Mouse (Mus musculus) gastrocnemius, adult 2 months (tissue): ENCODE data around the gene Ppme1. TPM values are rescaled to one million over a fixed set of nuclear protein-coding genes. Genes with fewer than 3 reads are reported as not detected.

Experiments
- DNase-seq: peaks from one replicate; pipeline ENCODE4 v3.0.0; 2022
- H3K27ac ChIP-seq: fragments of 200-600 bp; 2 replicates; pipeline ENCODE4 v1.8.1; 2022; ENCODE audit warnings: mild to moderate bottlenecking
- H3K4me3 ChIP-seq: fragments of 200-600 bp; 2 replicates; pipeline ENCODE4 v1.8.1; 2022; ENCODE audit warnings: mild to moderate bottlenecking, moderate library complexity
- CTCF ChIP-seq: fragments of 200-600 bp; IDR thresholded peaks from 2 replicates; pipeline ENCODE4 v1.8.1; 2022; ENCODE audit warnings: antibody characterized with exemption, mild to moderate bottlenecking, moderate library complexity
- intact Hi-C: fragments of 180-260 bp; cut with DNase I; formaldehyde crosslinking; loops from one replicate; pipeline ENCODE4 v1.15.1; 2025
- total RNA-seq, 2 experiments: library from RNA; stranded (reverse); gene quantifications; 2 replicates each; pipeline ENCODE4 v1.2.3; 2021

The Ppme1 gene
- total RNA-seq, 2 experiments from 2014 or later: 25.1 to 26.6 TPM

GRCm38 (mm10) chr7:100287748-100288578 is 84.1 kb downstream of the Ppme1 start:
- intact Hi-C loops: no loop called here
- Histone ChIP-seq H3K27ac (no peak overlapping the region), H3K4me3 (peak overlapping the region; percentile 56)
- DNase-seq: peak; percentile 58
- TF ChIP-seq CTCF: no peak

- TF ChIP-seq CTCF: peak; percentile 7; the same call in 1 of the 2 replicates
- Histone ChIP-seq H3K4me3 (peak within 1 kb of the TSS; percentile 66), H3K27ac (no peak within 1 kb of the TSS)
- DNase-seq: peak; percentile 30
- intact Hi-C loops: no loop called here
Observed at GRCm38 (mm10) chr7:100285383-100285782, 86.7 kb downstream of the Ppme1 start, which contains the start of gene P4ha3. Gene P4ha3 (plus strand): TSS chr7:100285520.

- no peak for TF ChIP-seq CTCF
- Histone ChIP-seq H3K27ac (no peak overlapping the region), H3K4me3 (no peak overlapping the region)
- DNase-seq: no peak
- intact Hi-C loops: no loop called here
Observed at GRCm38 (mm10) chr7:100283298-100283697, 88.8 kb downstream of the Ppme1 start.

- H3K27ac ChIP-seq: no peak overlapping the region
- intact Hi-C loops: no loop called here
Observed at GRCm38 (mm10) chr7:100281596-100281995, 90.5 kb downstream of the Ppme1 start.

GRCm38 (mm10) chr7:100279803-100280202 is 92.3 kb downstream of the Ppme1 start:
- intact Hi-C loops: loop anchor here (2.0 to 5.0 kb wide), 2 partner anchors 45 to 112 kb away; no protein-coding TSS in a partner anchor
- H3K27ac ChIP-seq: no peak overlapping the region
- peak; percentile 36 for DNase-seq
- peak; percentile 92 for TF ChIP-seq CTCF
- H3K4me3 ChIP-seq: no peak overlapping the region

More at GRCm38 (mm10) chr7:100281596-100281995, 90.5 kb downstream of the Ppme1 start:
- H3K4me3 ChIP-seq: no peak overlapping the region
- DNase-seq: no peak
- TF ChIP-seq CTCF: no peak

Other genes starting within 250 kb of the Ppme1 start
- 1 to 10 TPM; 4.7 to 5.3 TPM for gene Lipt2, start 213.0 kb downstream of the Ppme1 start, total RNA-seq
- under 1 TPM in 1 of 2 experiments, not detected in 1; 0.59 TPM for gene Kcne3, start 195.8 kb downstream of the Ppme1 start, total RNA-seq
- gene Pgm2l1, start 144.9 kb downstream of the Ppme1 start, total RNA-seq: 10 to 100 TPM; 16.0 to 19.3 TPM
- gene P4ha3, start 86.8 kb downstream of the Ppme1 start, total RNA-seq: under 1 TPM in 1 of 2 experiments, not detected in 1; 0.20 TPM
- 1 to 10 TPM; 4.8 to 7.2 TPM for gene C2cd3, start 74 bp downstream of the Ppme1 start, total RNA-seq
- 100 to 1,000 TPM; 141 to 174 TPM for gene Ucp3, start 100.7 kb upstream of the Ppme1 start, total RNA-seq
- 10 to 100 TPM; 17.4 to 27.2 TPM for gene Ucp2, start 121.0 kb upstream of the Ppme1 start, total RNA-seq
- not detected for gene Dnajb13, start 142.7 kb upstream of the Ppme1 start, total RNA-seq
- 10 to 100 TPM; 11.4 to 13.2 TPM for gene Coa4, start 164.8 kb upstream of the Ppme1 start, total RNA-seq
- 10 to 100 TPM; 64.9 to 67.6 TPM for gene Rab6a, start 235.1 kb upstream of the Ppme1 start, total RNA-seq
- gene Mrpl48, start 236.0 kb upstream of the Ppme1 start, total RNA-seq: 10 to 100 TPM; 55.0 to 60.2 TPM